8 mouse cellular contexts compared by ENCODE assay signal in genomic region chr6:21949226-21949731, GRCm38 (mm10). TPM values are rescaled to one million over a fixed set of nuclear protein-coding genes. Genes with fewer than 3 reads are reported as not detected.
DNase-seq lines count a peak whose midpoint lies in the region; ATAC-seq lines count a peak whose summit lies in the region.

TSS of gene Ing3 (plus strand) at chr6:21949571.

- peak; percentile 98 for ATAC-seq in hindbrain, embryonic 16.5 days

- under 1% methylated on average over 34 of the region's 35 CpGs for WGBS in hindbrain, embryonic 16.5 days
- WGBS in macrophage (ENCODE audit: missing documents): 3% methylated on average over 27 of the region's 35 CpGs

- peak within 1 kb of the TSS; percentile 72 for H3K4me3 ChIP-seq in hindbrain, embryonic 16.5 days (ENCODE audit: low read length)
- H3K4me3 ChIP-seq in macrophage (ENCODE audit: inconsistent target): peak within 1 kb of the TSS; percentile 63

- peak within 1 kb of the TSS; percentile 99 for H3K27ac ChIP-seq in hindbrain, embryonic 16.5 days (ENCODE audit: low read depth, low read length)
- peak within 1 kb of the TSS; percentile 58 for H3K27ac ChIP-seq in macrophage

- H3K4me2 ChIP-seq in hindbrain, embryonic 16.5 days (ENCODE audit: low read length): peak within 1 kb of the TSS; percentile 66

- H3K27me3 ChIP-seq in hindbrain, embryonic 16.5 days (replicated peaks; ENCODE audit: control insufficient read depth, insufficient read depth, low read length): no peaks in the 10 kb centered on the region

- peak; percentile 90 for DNase-seq in WW6 (ENCODE audit: low read depth, low spot score)
- peak; percentile 92 to 96 for DNase-seq in cerebellum, postnatal 4 days (ENCODE audit: low spot score in 2 of 2)
- DNase-seq in gastrocnemius, adult 18-20 months (ENCODE audit: low spot score): peak; percentile 98
- peak; percentile 97 to 99 for DNase-seq in left cerebral cortex, adult 18-20 months (ENCODE audit: low spot score in 2 of 2)
- peak; percentile 99 for DNase-seq in right cerebral cortex, adult 18-20 months
- DNase-seq in urinary bladder, postnatal 10 days (ENCODE audit: low spot score): peak; percentile 86

- H3K79me2 ChIP-seq in macrophage (ENCODE audit: inconsistent target): peaks cover 18% of the 10 kb centered on the region

- H3K4me1 ChIP-seq in hindbrain, embryonic 16.5 days (ENCODE audit: control insufficient read depth, insufficient read depth, low read depth, low read length): peaks cover 8% of the 10 kb centered on the region

- H3K9ac ChIP-seq in hindbrain, embryonic 16.5 days (ENCODE audit: low read depth, low read length): peak within 1 kb of the TSS; percentile 88

- H3K36me3 ChIP-seq in hindbrain, embryonic 16.5 days (ENCODE audit: control insufficient read depth, insufficient read depth, low read length): no peaks in the 10 kb centered on the region
- peaks cover 12% of the 10 kb centered on the region for H3K36me3 ChIP-seq in macrophage (ENCODE audit: inconsistent target)

- H3K9me3 ChIP-seq in hindbrain, embryonic 16.5 days (ENCODE audit: control insufficient read depth, low read length): no peaks in the 10 kb centered on the region

RNA-seq across cellular contexts. Expression of gene Ing3, which starts in this region (rescaled TPM):
- total RNA-seq in gastrocnemius, adult 18-20 months (2021): 10 to 100 TPM in 1 of 2 experiments, 1 to 10 TPM in 1; 7.5 to 10.0 TPM
- polyA plus RNA-seq in hindbrain, embryonic 16.5 days (2015; fragmentation: Nextera tagmentation; extraction: Ambion mirVana): 41.2 and 45.7 TPM in 2 replicates
- total RNA-seq in left cerebral cortex, adult 18-20 months (2021): 10 to 100 TPM; 23.8 to 28.9 TPM
- 10 to 100 TPM in 25 of 26 experiments, 1 to 10 TPM in 1; 7.5 to 45.1 (median 19.0) TPM for total RNA-seq in macrophage (2018; cell fraction: chromatin; rRNA removed)
- total RNA-seq in macrophage (2018; cell fraction: cytosol; rRNA removed): 10 to 100 TPM in 16 of 26 experiments, 1 to 10 TPM in 10; 4.4 to 24.4 (median 10.5) TPM
- total RNA-seq in macrophage (2018; cell fraction: nucleus; rRNA removed): 10 to 100 TPM in 15 of 26 experiments, 1 to 10 TPM in 11; 6.2 to 26.9 (median 10.9) TPM
- 6.7 to 16.5 TPM (median 13.4 TPM) in 3 replicates for polyA plus RNA-seq in macrophage (2018)

Comparison
In these comparisons a context has a peak if more than half of its experiments do, and no peak if none do; other contexts are left out.
1. Peak in every context shown above with its lines: DNase-seq, ATAC-seq, H3K4me3 ChIP-seq and H3K27ac ChIP-seq.